Mouse (Mus musculus) naive thymus-derived CD4-positive, alpha-beta T cell, adult 5 months (primary cell): ENCODE results near the gene Ash1l. TPM values are rescaled to one million over a fixed set of nuclear protein-coding genes. Genes with fewer than 3 reads are reported as not detected.

Experiments
- polyA plus RNA-seq: library from polyadenylated mRNA; unstranded; fragments of 100-300 nt; shearing (Covaris generic); gene quantifications from one replicate; pipeline ENCODE4 v1.2.1, GENCODE M21; 2017

Gene Ash1l
- polyA plus RNA-seq, result 40.8 TPM

GRCm38 (mm10) chr3:88950576-88951326 is at the start of gene Ash1l, which contains the start of gene Dap3:
Ash1l (plus strand) TSS chr3:88950622.
Dap3 (minus strand) TSS chr3:88951181.

DNA sequence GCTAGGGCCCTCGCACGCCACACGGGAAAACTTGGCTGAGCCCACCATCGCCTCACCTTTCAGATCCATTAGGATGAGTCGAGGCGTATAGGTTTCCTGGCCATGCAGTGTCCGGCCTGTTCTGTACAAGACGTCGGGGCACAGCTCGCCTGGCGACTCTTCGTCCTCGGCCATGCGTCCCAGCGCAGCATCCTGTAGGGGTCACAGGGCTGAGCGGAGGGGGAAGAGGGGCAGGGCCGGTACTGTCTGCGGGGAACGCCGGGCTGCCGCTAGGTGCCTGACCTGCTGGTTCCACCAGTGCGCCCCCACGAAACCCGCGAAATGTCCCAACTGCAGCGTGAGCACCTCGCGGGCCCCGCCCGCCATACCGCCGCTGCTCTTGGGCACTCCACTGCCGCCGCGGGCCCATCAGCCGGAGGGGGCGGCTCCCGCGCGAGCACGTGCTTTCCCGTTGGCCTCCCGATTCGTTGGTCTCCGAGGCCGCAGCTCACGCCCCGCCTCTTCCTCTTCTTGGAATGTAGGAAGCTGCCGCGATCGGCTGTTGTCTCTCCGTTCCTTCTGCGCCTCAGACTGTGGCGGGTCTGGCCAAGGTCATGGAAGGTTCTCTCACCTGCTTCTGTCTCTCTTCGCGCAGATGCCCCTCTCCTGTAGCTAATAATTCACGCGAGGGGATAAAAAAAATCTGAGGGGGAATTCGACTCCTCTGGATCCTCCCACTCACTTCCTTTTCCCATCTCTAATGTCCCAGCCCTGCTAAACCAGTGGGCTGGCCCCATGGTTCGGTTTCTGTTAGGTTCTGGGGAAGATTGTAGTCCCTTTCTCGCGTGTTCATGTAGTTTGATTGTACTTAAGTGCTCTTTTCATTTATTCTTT is 36.7 kb upstream of the Ash1l start, which contains the start of gene Msto1:
Gene Msto1 (minus strand): TSS at position 489 of the 873 bp plus-strand sequence.

GRCm38 (mm10) chr3:89093175-89093574 is 142.8 kb downstream of the Ash1l start, which contains the start of gene Rusc1:
Rusc1 (minus strand) TSS chr3:89093311.

DNA sequence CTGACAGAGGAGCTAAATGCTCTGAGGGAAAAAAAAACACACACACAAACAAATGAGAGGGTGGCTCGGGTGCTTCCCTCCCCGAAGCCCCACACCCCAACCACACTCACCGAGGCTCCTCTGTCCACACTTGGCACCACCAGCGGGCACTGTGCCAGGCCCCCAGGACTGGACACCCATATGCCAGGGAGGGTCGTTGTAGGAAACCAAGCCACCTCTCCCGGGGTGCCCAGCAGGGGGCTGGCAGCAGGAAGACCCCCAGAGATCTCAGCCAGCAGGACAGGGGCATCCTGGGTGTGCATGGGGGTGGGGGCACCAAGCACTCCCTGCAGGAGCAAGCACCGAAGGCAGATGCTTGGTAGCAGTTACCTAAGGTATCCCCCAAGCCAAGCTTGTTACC is 150.4 kb downstream of the Ash1l start, which contains the start of gene Gm43738:
Gene Gm43738 (minus strand): TSS at position 289 of the 400 bp plus-strand sequence.

GRCm38 (mm10) chr3:89101812-89102494 is 151.5 kb downstream of the Ash1l start, which contains the start of gene Fdps:
Fdps (minus strand) TSS chr3:89101959.

Other genes with a start within 250 kb of the Ash1l start
- 27.8 TPM for gene Rit1, start 233.8 kb upstream of the Ash1l start, polyA plus RNA-seq
- 18.1 TPM for gene Syt11, start 175.5 kb upstream of the Ash1l start, polyA plus RNA-seq
- gene Gon4l, start 115.4 kb upstream of the Ash1l start, polyA plus RNA-seq, result 26.7 TPM
- 10.8 TPM for gene Msto1, start 36.6 kb upstream of the Ash1l start, polyA plus RNA-seq
- gene Dap3, start 559 bp downstream of the Ash1l start, polyA plus RNA-seq, result 146 TPM
- gene Rusc1, start 142.7 kb downstream of the Ash1l start, polyA plus RNA-seq, result 55.7 TPM
- gene Gm43738, start 150.5 kb downstream of the Ash1l start, polyA plus RNA-seq, result not detected
- gene Fdps, start 151.3 kb downstream of the Ash1l start, polyA plus RNA-seq, result 69.4 TPM
- not detected for gene Pklr, start 185.5 kb downstream of the Ash1l start, polyA plus RNA-seq
- 2.3 TPM for gene Hcn3, start 209.6 kb downstream of the Ash1l start, polyA plus RNA-seq
- gene Clk2, start 214.2 kb downstream of the Ash1l start, polyA plus RNA-seq, result 106 TPM
- 217 TPM for gene Scamp3, start 226.9 kb downstream of the Ash1l start, polyA plus RNA-seq
- gene Fam189b, start 232.5 kb downstream of the Ash1l start, polyA plus RNA-seq, result 143 TPM